ENCODE assay signal across 24 mouse cellular contexts in the genomic region with DNA sequence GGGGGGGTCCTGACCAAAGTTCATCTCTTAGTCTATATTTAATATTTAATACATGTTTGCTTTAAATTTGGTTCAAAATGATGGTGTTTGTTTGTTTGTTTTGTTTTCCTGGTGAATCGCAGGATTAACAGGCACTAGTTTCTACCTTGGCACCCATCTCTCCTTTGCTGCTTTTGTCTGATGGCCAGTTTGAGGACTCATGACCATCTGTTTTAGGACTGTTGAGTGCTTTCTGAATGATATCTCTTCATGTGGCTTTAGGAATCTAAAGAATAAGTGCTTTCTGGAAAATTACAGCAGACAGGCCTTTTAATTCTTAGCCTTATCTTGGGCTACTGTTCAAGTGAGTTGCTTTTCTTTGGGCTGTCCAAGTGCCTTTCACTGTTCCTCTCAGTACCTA.
"Had no signal": no experiment of that assay in that cellular context is flagged by ENCODE, and none has a peak within 500 bp of the region (broad histone marks: within the 10 kb centered on the region; RNA-seq: fewer than 3 reads in every experiment).

No protein-coding gene starts in this region.

- H3K36me3 ChIP-seq: heart, embryonic 10.5 days; heart, embryonic 12.5 days; hindbrain, embryonic 10.5 days; hindbrain, embryonic 12.5 days; intestine, embryonic 15.5 days; limb, embryonic 10.5 days; limb, embryonic 12.5 days; liver, embryonic 13.5 days; liver, embryonic 15.5 days had no signal

- H3K4me1 ChIP-seq: heart, embryonic 10.5 days; heart, embryonic 12.5 days; hindbrain, embryonic 10.5 days; hindbrain, embryonic 12.5 days; intestine, embryonic 15.5 days; limb, embryonic 10.5 days; limb, embryonic 12.5 days; liver, embryonic 13.5 days; liver, embryonic 15.5 days had no signal

- H3K9me3 ChIP-seq: heart, embryonic 10.5 days; heart, embryonic 12.5 days; hindbrain, embryonic 10.5 days; hindbrain, embryonic 12.5 days; intestine, embryonic 15.5 days; limb, embryonic 10.5 days; limb, embryonic 12.5 days; liver, embryonic 13.5 days; liver, embryonic 15.5 days had no signal

- DNase-seq: gastrocnemius, postnatal 10 days; gastrocnemius, postnatal 25 days; heart, adult 18-20 months; heart, postnatal 10 days; heart, postnatal 4 days; kidney, adult 18-20 months; kidney, adult 8-10 months; kidney, postnatal 10 days; kidney, postnatal 25 days; kidney, postnatal 4 days; liver; liver, embryonic 13.5 days; liver, postnatal 0 days had no signal

- H3K27me3 ChIP-seq: heart, embryonic 12.5 days; hindbrain, embryonic 12.5 days; intestine, embryonic 15.5 days; limb, embryonic 12.5 days; liver, embryonic 13.5 days; liver, embryonic 15.5 days had no signal

- H3K27ac ChIP-seq: heart, embryonic 10.5 days; hindbrain, embryonic 10.5 days; hindbrain, embryonic 12.5 days; hindbrain, embryonic 14.5 days; intestine, embryonic 15.5 days; layer of hippocampus, adult 2 months; left cerebral cortex, adult 2 months; limb, embryonic 10.5 days; limb, embryonic 12.5 days; liver, embryonic 13.5 days; liver, embryonic 15.5 days had no signal

- H3K4me3 ChIP-seq: heart, embryonic 10.5 days; heart, embryonic 12.5 days; hindbrain, embryonic 10.5 days; hindbrain, embryonic 12.5 days; intestine, embryonic 15.5 days; layer of hippocampus, adult 2 months; left cerebral cortex, adult 2 months; limb, embryonic 10.5 days; limb, embryonic 12.5 days; liver, embryonic 13.5 days; liver, embryonic 15.5 days had no signal
